Mouse (Mus musculus) gastrocnemius, postnatal 10 days (tissue): Measurements from ENCODE around the gene Aurka. TPM values are rescaled to one million over a fixed set of nuclear protein-coding genes. Genes with fewer than 3 reads are reported as not detected.

Experiments
- DNase-seq: peaks from one replicate; pipeline ENCODE4 v3.0.0; 2021; ENCODE audit warnings: mixed read lengths
- total RNA-seq, 2 experiments: library from RNA; stranded (reverse); gene quantifications; 2 replicates each; pipeline ENCODE4 v1.2.3; 2021

Gene Aurka
- total RNA-seq, 2 experiments from 2014 or later = 6.0 to 7.0 TPM

DNA sequence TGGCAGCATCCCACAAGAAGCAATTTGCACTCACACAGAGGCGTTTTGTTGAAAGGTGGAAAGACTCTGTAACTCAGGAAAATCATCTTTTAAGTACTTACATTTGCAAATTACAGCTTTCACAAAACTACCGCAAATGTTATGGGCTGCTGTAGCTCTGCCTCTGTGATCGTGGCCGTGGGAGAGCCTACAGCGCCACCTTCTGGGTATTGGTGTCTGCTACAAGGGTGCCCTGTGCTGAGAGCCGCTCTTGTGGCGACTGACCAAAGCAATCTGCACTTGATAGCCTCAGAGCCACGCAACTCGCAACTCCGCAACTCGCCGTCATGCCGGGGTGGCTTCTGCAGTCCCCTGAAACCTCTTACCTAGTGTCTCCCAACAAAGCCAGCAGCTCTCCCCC, 41.2 kb downstream of the Aurka start:
- peak; percentile 43 for DNase-seq

DNA sequence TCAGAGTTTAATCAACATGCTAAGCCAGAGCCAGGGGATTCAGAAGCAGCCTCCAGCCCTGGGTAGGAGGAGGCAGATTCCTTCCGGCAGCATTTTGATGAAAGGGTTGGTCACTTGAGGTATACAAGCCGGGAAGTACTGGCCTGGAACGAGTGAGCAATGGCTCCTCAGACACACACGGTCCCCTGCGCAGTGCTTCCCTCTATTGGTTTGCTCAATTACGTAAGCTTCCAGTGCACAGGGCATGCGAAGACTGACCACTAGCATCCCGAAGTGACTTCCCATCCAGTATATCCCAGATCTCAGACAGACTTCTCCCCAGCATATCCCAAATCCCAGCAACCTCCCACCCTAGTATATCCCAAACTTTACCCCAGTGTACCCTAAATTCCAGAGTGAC, 42.1 kb downstream of the Aurka start:
- DNase-seq = no peak

DNA sequence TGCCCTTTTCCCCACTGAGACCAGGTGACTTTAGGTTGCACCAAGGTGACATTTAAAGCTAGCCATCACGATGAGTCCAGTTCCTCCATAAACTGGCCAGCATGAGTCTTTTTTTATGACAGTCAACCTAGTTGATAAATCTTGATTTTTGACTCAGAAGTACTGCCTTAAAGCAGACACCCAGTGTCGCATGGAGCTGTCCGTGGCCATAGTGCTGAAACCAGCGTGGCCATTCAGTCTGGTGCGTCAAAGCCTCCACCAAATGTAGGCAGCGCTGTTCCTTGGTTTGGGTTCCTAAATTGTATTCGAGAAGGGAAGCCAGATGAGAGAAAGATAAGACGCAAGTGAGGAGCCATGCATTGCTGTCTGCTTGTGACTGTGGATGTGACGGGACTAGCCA, 49.5 kb downstream of the Aurka start:
- peak; percentile 69 for DNase-seq

DNA sequence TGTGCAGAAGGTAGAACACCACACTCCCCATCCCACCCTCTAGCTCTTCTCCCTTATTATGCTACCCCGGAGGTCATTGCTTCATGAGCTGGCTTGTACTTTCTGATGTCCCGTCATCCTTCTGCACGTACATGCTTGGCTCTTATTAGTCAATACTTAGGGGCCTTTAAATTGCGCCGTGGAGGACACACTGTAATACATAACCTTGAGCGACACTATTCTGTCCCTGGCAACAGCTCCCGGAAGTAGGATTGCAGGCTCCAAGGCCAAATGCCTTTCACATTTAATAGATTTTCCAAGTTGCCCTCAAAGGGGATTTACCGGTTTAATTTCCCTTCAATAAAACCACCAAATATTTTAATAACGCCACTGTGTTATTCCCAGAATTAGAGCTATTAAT, 58.6 kb downstream of the Aurka start:
- DNase-seq = no peak

DNA sequence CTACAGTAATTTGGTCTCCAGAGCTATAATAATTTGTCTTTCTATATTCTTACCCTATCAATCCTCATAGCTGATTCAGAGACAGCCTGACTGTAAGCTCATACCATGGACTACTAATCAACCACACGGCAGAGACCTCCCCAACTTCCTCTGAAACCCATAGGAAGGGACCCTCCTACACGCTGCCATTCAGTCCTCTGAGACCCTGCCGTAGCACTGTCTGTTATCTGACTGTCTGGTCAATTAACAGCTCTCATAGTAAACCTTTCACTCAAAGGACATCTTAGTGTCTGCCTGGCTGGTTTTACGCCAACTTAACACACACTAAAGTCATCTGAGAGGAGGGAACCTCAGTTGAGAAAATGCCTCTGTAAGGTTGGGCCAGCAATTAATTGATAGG, 63.8 kb downstream of the Aurka start:
- DNase-seq = no peak

Other genes starting within 250 kb of the Aurka start
- not detected for gene Mc3r, start 122.0 kb downstream of the Aurka start, total RNA-seq
- gene Fam210b, start 25.0 kb downstream of the Aurka start, total RNA-seq = 1 to 10 TPM; 3.2 to 3.3 TPM
- gene Cstf1, start 146 bp upstream of the Aurka start, total RNA-seq = 10 to 100 TPM; 15.8 to 22.2 TPM
- gene Cass4, start 23.3 kb upstream of the Aurka start, total RNA-seq = under 1 TPM; 0.26 to 0.41 TPM
- 10 to 100 TPM; 34.9 to 40.9 TPM for gene Rtf2, start 70.0 kb upstream of the Aurka start, total RNA-seq
- gene Gcnt7, start 88.1 kb upstream of the Aurka start, total RNA-seq = not detected
- under 1 TPM; 0.35 to 0.54 TPM for gene Fam209, start 102.0 kb upstream of the Aurka start, total RNA-seq
- not detected for gene Tfap2c, start 179.1 kb upstream of the Aurka start, total RNA-seq